Mouse (Mus musculus): ENCODE measurements around the gene Twistnb. TPM values are rescaled to one million over a fixed set of nuclear protein-coding genes. Genes with fewer than 3 reads are reported as not detected.

Twistnb gene
- total RNA-seq (2021), result 10 to 100 TPM in 1 of 2 experiments, 1 to 10 TPM in 1; 8.0 to 10.2 TPM
- long read RNA-seq, experiment 1, full-length matches to known transcripts, result 10 of 13 reads
- long read RNA-seq, experiment 1, partial matches to known transcripts, result 0 of 13 reads
- long read RNA-seq, experiment 1, other reads (novel, unspliced or antisense), result 3 of 13 reads
- long read RNA-seq, experiment 2, full-length matches to known transcripts, result 7 of 7 reads
- long read RNA-seq, experiment 2, partial matches to known transcripts, result 0 of 7 reads
- long read RNA-seq, experiment 2, other reads (novel, unspliced or antisense), result 0 of 7 reads

DNA sequence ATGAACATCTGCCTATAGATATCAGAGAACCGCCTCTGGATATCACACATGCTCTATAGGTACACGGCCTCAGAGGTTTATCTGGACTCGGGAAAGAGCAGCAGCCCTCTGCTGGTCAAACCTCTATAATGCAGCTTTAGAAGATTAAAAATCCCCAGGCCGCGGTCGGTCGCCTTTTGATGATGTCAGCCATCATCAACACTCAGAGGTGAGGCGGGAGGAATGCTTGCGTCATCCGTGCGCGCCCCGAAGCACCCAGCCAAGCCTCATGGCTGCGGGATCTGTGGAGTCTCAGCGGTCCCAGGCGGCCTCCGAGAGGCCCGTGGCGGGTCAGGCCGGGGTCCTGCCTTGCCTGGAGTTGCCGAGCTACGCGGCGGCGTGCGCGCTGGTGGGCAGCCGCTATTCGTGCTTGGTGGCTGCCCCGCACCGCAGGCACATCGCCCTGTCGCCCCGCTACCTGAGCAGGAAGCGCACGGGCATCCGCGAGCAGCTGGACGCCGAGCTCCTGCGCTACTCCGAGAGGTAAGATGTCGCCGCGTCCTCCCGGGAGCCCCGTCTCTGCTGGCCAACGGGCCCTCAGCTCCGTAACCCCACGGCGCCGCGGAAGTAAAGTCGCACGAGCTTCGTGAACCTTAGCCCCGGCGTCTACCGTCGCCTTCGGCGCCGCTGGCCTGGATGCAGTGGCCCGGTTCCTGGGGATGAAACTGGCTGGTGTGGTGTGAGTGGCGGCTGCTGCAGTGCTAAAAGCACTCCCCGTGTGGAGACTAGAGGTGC lies at the start of gene Twistnb:
Twistnb (plus strand) TSS at position 249 of the 774 bp plus-strand sequence.
- DNase-seq, result peak; percentile 96 to 98

DNA sequence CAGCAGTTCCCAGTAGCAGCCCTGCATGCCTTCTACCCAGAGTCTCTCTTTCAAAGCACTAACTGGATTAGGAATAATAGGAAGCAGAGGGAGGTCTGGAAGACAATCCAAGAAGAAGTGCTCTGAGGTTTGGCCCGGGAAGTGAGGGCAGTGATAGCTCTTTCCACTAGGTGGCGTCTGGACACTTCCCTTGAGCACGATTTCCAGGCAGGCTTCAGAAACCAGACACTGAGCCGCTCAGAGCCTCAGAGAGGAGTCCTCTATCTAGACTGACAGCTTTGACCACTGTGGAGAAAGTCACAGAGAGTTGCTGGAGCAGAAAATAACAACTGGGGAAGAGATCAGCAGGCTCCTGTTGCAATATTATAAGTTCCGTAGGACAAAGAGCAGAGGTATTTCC lies 40.6 kb upstream of the Twistnb start:
- DNase-seq, result peak; percentile 52 to 80

GRCm38 (mm10) chr12:33390844-33391560 lies 38.4 kb upstream of the Twistnb start:
- no peak for DNase-seq

DNA sequence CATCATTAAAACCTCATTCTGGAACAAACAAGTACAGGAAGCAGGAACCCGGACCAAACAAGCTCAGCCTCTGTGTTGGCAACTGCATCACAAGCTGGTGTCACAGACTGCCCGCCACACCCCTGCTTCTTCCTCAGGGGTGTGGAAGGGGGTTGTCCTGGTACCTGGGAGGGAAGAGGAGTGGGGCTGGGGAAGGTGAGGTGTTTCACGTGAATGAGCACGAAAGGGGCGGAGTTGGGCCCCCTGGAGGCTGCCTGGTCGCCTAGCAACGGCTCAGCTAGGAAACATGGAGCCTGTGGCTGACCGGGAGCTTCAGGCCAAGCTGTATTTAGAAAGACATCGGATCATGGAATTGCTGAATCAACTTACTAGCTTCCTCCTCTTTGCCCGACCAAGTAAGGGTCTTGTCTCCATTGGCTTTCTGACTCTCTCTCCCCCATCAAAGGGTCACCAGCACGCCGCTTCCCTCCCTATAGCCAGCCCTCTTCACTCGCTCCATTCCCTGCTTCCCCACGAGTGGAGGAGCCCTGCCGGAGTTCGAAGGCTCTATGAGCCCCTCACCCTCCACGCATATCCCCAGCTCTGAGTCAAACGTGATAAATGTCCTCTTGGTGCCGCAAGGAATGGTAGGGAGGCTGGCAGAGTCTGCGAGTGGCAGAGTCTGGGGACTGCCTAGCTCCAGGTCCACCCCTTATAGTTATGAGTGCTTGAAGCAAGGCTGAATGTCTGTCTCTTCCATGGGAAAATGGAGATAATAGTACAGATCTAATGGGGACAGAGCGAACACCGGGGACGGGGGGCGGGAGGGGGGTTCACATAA lies 34.4 kb upstream of the Twistnb start, which contains the start of gene Efcab10:
Efcab10 (plus strand) TSS at position 51 of the 820 bp plus-strand sequence.
- no peak for DNase-seq

- DNase-seq, result peak in 1 of 2 experiments; percentile 1
These were observed 26.2 kb upstream of the Twistnb start for GRCm38 (mm10) chr12:33403265-33403693.

GRCm38 (mm10) chr12:33404996-33405395 lies 24.4 kb upstream of the Twistnb start:
- DNase-seq, result no peak

DNA sequence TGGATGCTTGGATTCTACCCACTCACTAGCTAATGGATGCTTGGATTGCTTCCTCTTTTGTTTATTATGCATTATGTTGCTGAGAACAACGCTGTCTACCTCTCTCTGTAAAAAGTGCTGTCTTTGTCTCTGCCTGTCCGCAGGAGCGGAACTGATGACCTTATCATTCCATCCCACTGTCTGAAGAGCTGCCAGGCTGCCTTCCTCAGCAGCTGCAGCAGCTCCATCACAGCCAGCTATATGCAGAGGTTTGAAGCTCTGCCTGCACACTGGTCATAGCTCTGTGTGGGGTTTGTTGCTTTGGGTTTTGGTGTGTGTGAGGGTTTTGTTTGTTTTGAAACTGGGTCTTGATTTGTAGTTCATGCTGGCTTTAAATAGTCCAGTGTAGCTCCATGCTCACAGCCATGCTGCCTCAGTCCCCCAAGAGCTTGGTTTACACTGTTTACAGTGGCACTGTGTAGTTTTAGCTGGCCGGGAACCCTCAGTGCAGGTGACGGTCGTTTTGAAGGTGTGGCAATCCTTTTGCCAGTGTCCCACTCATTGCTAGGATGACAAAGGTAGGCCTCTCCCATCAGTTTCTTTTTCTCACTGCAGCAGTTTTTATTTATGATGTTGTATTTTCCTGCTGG lies 23.9 kb upstream of the Twistnb start:
- DNase-seq, result no peak

- no peak for DNase-seq
These were observed 17.8 kb upstream of the Twistnb start for GRCm38 (mm10) chr12:33411580-33412151.

GRCm38 (mm10) chr12:33424329-33424728 lies 5.1 kb upstream of the Twistnb start:
- peak; percentile 10 to 38 for DNase-seq

- no peak for DNase-seq
These were observed 2.1 kb upstream of the Twistnb start for GRCm38 (mm10) chr12:33427293-33427692.

GRCm38 (mm10) chr12:33427726-33428125 lies 1.7 kb upstream of the Twistnb start:
- no peak for DNase-seq

DNA sequence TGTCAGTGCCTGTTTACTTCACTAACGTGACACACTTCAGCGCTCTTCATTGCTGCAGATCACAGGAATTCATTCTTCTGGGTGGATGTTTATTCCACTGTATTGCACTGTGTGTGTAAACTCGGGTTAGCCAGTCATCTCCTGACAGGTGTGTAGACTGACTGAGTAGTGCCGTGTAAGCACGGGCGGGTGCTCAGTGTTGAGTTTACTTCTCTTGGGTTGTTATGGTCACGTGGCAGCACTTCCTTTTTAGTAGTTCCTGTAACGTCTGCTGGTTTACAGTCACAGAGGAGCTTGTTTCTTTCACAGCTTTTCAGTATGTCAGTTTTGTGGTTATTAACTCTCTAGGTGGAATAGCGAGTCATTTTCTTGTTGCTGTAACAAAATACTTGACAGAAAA lies 4.4 kb downstream of the Twistnb start:
- peak; percentile 23 to 45 for DNase-seq

DNA sequence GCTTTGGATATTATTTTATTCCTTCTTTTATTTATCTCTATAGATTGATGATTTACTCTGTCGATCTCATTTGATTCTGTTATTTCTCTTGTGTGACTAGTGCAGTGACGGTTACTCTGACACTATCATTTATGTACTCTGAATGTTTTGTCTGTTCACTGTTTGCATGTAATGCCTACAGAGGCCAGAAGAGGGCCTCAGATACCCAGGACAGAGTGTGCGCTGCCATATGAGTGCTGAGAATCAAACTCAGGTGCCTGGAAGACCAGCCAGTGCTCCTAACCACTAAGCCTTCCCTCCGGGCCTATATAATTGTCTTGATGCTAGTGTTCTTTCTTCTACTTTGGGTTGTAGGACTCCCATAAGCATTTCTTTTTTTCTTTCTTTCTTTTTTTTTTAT lies 5.3 kb downstream of the Twistnb start:
- no peak for DNase-seq

- DNase-seq, result no peak
These were observed 26.0 kb downstream of the Twistnb start for GRCm38 (mm10) chr12:33455418-33455817.

- DNase-seq, result peak; percentile 29 to 50
These were observed 26.8 kb downstream of the Twistnb start for GRCm38 (mm10) chr12:33456242-33456641.

GRCm38 (mm10) chr12:33480975-33481374 lies 51.5 kb downstream of the Twistnb start:
- DNase-seq, result no peak

- DNase-seq, result no peak
These were observed 53.5 kb downstream of the Twistnb start for GRCm38 (mm10) chr12:33482931-33483330.

Measured in heart, adult 18-20 months (tissue).